ENCODE assay signal across 31 mouse cellular contexts in genomic region chr6:13380819-13381218, GRCm38 (mm10).
"Had no signal": no experiment of that assay in that cellular context is flagged by ENCODE, and none has a peak within 500 bp of the region (broad histone marks: within the 10 kb centered on the region; RNA-seq: fewer than 3 reads in every experiment).

No protein-coding gene starts in this region.

- H3K4me3 ChIP-seq: limb, embryonic 10.5 days; limb, embryonic 12.5 days; limb, embryonic 13.5 days; limb, embryonic 15.5 days; liver, embryonic 12.5 days; liver, embryonic 13.5 days; liver, embryonic 15.5 days; lung, embryonic 15.5 days; megakaryocyte, embryonic 14.5 days; midbrain, embryonic 10.5 days; midbrain, embryonic 12.5 days; midbrain, embryonic 13.5 days; myocyte; neural tube, embryonic 12.5 days had no signal

- H3K27me3 ChIP-seq: limb, embryonic 12.5 days; limb, embryonic 13.5 days; limb, embryonic 15.5 days; liver, embryonic 12.5 days; liver, embryonic 13.5 days; liver, embryonic 15.5 days; lung, embryonic 15.5 days; megakaryocyte, embryonic 14.5 days; midbrain, embryonic 12.5 days; midbrain, embryonic 13.5 days; neural tube, embryonic 12.5 days had no signal

- H3K4me1 ChIP-seq: limb, embryonic 10.5 days; limb, embryonic 12.5 days; limb, embryonic 13.5 days; limb, embryonic 15.5 days; liver, embryonic 12.5 days; liver, embryonic 13.5 days; liver, embryonic 15.5 days; lung, embryonic 15.5 days; megakaryocyte, embryonic 14.5 days; midbrain, embryonic 10.5 days; midbrain, embryonic 12.5 days; midbrain, embryonic 13.5 days; neural tube, embryonic 12.5 days had no signal

- H3K9me3 ChIP-seq: limb, embryonic 10.5 days; limb, embryonic 12.5 days; limb, embryonic 13.5 days; limb, embryonic 15.5 days; liver, embryonic 12.5 days; liver, embryonic 13.5 days; liver, embryonic 15.5 days; lung, embryonic 15.5 days; midbrain, embryonic 10.5 days; midbrain, embryonic 12.5 days; midbrain, embryonic 13.5 days; neural tube, embryonic 12.5 days had no signal

- H3K27ac ChIP-seq: limb, embryonic 10.5 days; limb, embryonic 12.5 days; limb, embryonic 13.5 days; limb, embryonic 15.5 days; liver, embryonic 12.5 days; liver, embryonic 13.5 days; liver, embryonic 14.5 days; liver, embryonic 15.5 days; lung, embryonic 15.5 days; macrophage; midbrain, embryonic 10.5 days; midbrain, embryonic 12.5 days; midbrain, embryonic 13.5 days; neural tube, embryonic 12.5 days had no signal

- H3K4me2 ChIP-seq: limb, embryonic 12.5 days; limb, embryonic 13.5 days; limb, embryonic 15.5 days; liver, embryonic 11.5 days; liver, embryonic 12.5 days; liver, embryonic 13.5 days; liver, embryonic 15.5 days; lung, embryonic 14.5 days; lung, embryonic 15.5 days; midbrain, embryonic 11.5 days; midbrain, embryonic 12.5 days; midbrain, embryonic 13.5 days; neural tube, embryonic 12.5 days had no signal

- H3K36me3 ChIP-seq: limb, embryonic 10.5 days; limb, embryonic 12.5 days; limb, embryonic 13.5 days; limb, embryonic 15.5 days; liver, embryonic 12.5 days; liver, embryonic 13.5 days; liver, embryonic 15.5 days; lung, embryonic 15.5 days; midbrain, embryonic 10.5 days; midbrain, embryonic 12.5 days; midbrain, embryonic 13.5 days; neural tube, embryonic 12.5 days had no signal

- DNase-seq: left cerebral cortex, postnatal 4 days; liver; liver, embryonic 13.5 days; liver, postnatal 0 days; lung, adult 18-20 months; lung, adult 2 months; lung, embryonic 14.5 days; lung, postnatal 10 days; lung, postnatal 14 days; lung, postnatal 36 days; lung, postnatal 4 days; midbrain, embryonic 14.5 days had no signal

- ATAC-seq: liver, embryonic 12.5 days; liver, postnatal 0 days; lung, postnatal 0 days; midbrain, embryonic 13.5 days; midbrain, embryonic 16.5 days had no signal

- H3K9ac ChIP-seq: limb, embryonic 12.5 days; limb, embryonic 13.5 days; limb, embryonic 15.5 days; liver, embryonic 12.5 days; liver, embryonic 13.5 days; liver, embryonic 14.5 days; liver, embryonic 15.5 days; liver, postnatal 0 days; lung, embryonic 14.5 days; lung, embryonic 15.5 days; midbrain, embryonic 12.5 days; midbrain, embryonic 13.5 days; neural tube, embryonic 12.5 days had no signal
